Mouse (Mus musculus) G1E (cell line): ENCODE measurements around the gene Stat6.

Experiments used
- CTCF ChIP-seq: IDR thresholded peaks from 2 replicates; pipeline ENCODE4 v1.5.1; 2012; ENCODE audit warnings: low read depth, low read length, inconsistent platforms, mixed read lengths
- GATA1 ChIP-seq: IDR thresholded peaks from 2 replicates; pipeline ENCODE4 v1.6.1; 2012; ENCODE audit warnings: borderline replicate concordance, low read length, inconsistent platforms, mixed read lengths

GRCm38 (mm10) chr10:127619941-127620405 lies 22.8 kb upstream of the Stat6 start:
- TF ChIP-seq CTCF: no peak
- TF ChIP-seq GATA1: no peak
